Mouse (Mus musculus) limb, embryonic 11.5 days (tissue): ENCODE measurements at regions not wholly inside any gene's neighbourhood (a gene's known extent, or its start where the extent isn't known, plus 50 kb on each side); places are given as distances from the start of the nearest gene placed in this dataset.

Experiments used
- ATAC-seq: fragments of 200-750 bp; cut with Nextera tagmentation; 2 replicates; pipeline ENCODE4 v1.8.0; 2017; ENCODE audit warnings: low read depth; ENCODE audit not compliant: insufficient number of reproducible peaks, low FRiP score, low TSS enrichment
- DNase-seq: peaks from one replicate; pipeline ENCODE4 v3.0.0-alpha.2; 2015; ENCODE audit warnings: low spot score
- H3K27ac ChIP-seq: fragments of 300-500 bp; sonication (generic); replicated peaks from 2 replicates; pipeline ENCODE4 v1.5.1; 2014; ENCODE audit warnings: low read depth, mild to moderate bottlenecking, low read length
- H3K27me3 ChIP-seq: fragments of 300-500 bp; sonication (generic); 2 replicates; pipeline ENCODE4 v1.6.1; 2014; ENCODE audit warnings: mild to moderate bottlenecking, low read length, mixed read lengths; ENCODE audit not compliant: control insufficient read depth, insufficient read depth
- H3K36me3 ChIP-seq: fragments of 300-500 bp; sonication (generic); 2 replicates; pipeline ENCODE4 v1.6.1; 2014; ENCODE audit warnings: mild to moderate bottlenecking, low read length, moderate library complexity, mixed read lengths; ENCODE audit not compliant: control insufficient read depth, insufficient read depth
- H3K4me1 ChIP-seq: fragments of 300-500 bp; sonication (generic); 2 replicates; pipeline ENCODE4 v1.6.1; 2014; ENCODE audit warnings: low read length, mixed read lengths; ENCODE audit not compliant: control insufficient read depth, insufficient read depth
- H3K4me2 ChIP-seq: fragments of 300-500 bp; sonication (generic); 2 replicates; pipeline ENCODE4 v1.6.1; 2014; ENCODE audit warnings: low read depth, mild to moderate bottlenecking, moderate library complexity; ENCODE audit not compliant: severe bottlenecking
- H3K4me3 ChIP-seq: fragments of 300-500 bp; sonication (generic); 2 replicates; pipeline ENCODE4 v1.5.1; 2014; ENCODE audit warnings: low read depth, low read length
- H3K9ac ChIP-seq: fragments of 300-500 bp; sonication (generic); 2 replicates; pipeline ENCODE4 v1.6.1; 2014; ENCODE audit warnings: mild to moderate bottlenecking, low read length
- H3K9me3 ChIP-seq: fragments of 300-500 bp; sonication (generic); 2 replicates; pipeline ENCODE4 v1.6.1; 2016; ENCODE audit warnings: low read length; ENCODE audit not compliant: control insufficient read depth
- WGBS: fragments of 180-500 bp; shearing (Covaris S2); extraction: QIAGEN DNeasy Blood & Tissue Kit; methylation state at CpG from one replicate; pipeline ENCODE4 v1.1.7; 2014; 5-methylcytosine and 5-hydroxymethylcytosine counted together

GRCm38 (mm10) chr12:28975249-28975648 lies 223.6 kb downstream of the Eipr1 start:
- WGBS = 92% methylated on average over 5 of the region's 5 CpGs
- ATAC-seq = no peak
- H3K27me3 ChIP-seq = no peaks in the 10 kb centered on the region
- no peak overlapping the region for H3K27ac ChIP-seq
- no peak overlapping the region for H3K4me3 ChIP-seq
- no peak for DNase-seq
- no peaks in the 10 kb centered on the region for H3K36me3 ChIP-seq
- no peaks in the 10 kb centered on the region for H3K9me3 ChIP-seq
- H3K9ac ChIP-seq = no peak overlapping the region
- H3K4me2 ChIP-seq = no peak overlapping the region
- H3K4me1 ChIP-seq = no peaks in the 10 kb centered on the region

- Histone ChIP-seq H3K9me3 (no peaks in the 10 kb centered on the region), H3K4me1 (no peaks in the 10 kb centered on the region), H3K9ac (no peak overlapping the region), H3K4me2 (no peak overlapping the region), H3K27me3 (no peaks in the 10 kb centered on the region), H3K36me3 (no peaks in the 10 kb centered on the region), H3K4me3 (no peak overlapping the region), H3K27ac (no peak overlapping the region)
- ATAC-seq = no peak
- WGBS = 78% methylated on average over 7 of the region's 7 CpGs
- DNase-seq = no peak
Measured at GRCm38 (mm10) chr12:28979679-28980078, 228.1 kb downstream of the Eipr1 start.

GRCm38 (mm10) chr12:28986214-28986613 lies 234.6 kb downstream of the Eipr1 start:
- Histone ChIP-seq H3K27ac (no peak overlapping the region), H3K4me1 (no peaks in the 10 kb centered on the region), H3K27me3 (no peaks in the 10 kb centered on the region), H3K4me3 (no peak overlapping the region), H3K36me3 (no peaks in the 10 kb centered on the region), H3K4me2 (no peak overlapping the region), H3K9ac (no peak overlapping the region), H3K9me3 (no peaks in the 10 kb centered on the region)
- no peak for ATAC-seq
- 82% methylated on average over 7 of the region's 7 CpGs for WGBS
- DNase-seq = no peak

- Histone ChIP-seq H3K36me3 (no peaks in the 10 kb centered on the region), H3K9me3 (no peaks in the 10 kb centered on the region), H3K27ac (no peak overlapping the region), H3K27me3 (no peaks in the 10 kb centered on the region), H3K4me1 (peaks cover 3% of the 10 kb centered on the region; the same call in 1 of the 2 replicates), H3K4me3 (no peak overlapping the region), H3K4me2 (no peak overlapping the region), H3K9ac (no peak overlapping the region)
- DNase-seq (peak; percentile 33), ATAC-seq (no peak; the same call in 1 of the 2 replicates)
- 37% methylated on average over 15 of the region's 15 CpGs for WGBS
Measured at GRCm38 (mm10) chr12:28997474-28998192, 246.0 kb downstream of the Eipr1 start.

GRCm38 (mm10) chr12:28999963-29000451 lies 248.4 kb downstream of the Eipr1 start:
- no peak overlapping the region for H3K4me3 ChIP-seq
- WGBS = 29% methylated on average over 6 of the region's 6 CpGs

GRCm38 (mm10) chr12:29004504-29004903 lies 252.9 kb downstream of the Eipr1 start:
- no peak overlapping the region for H3K9ac ChIP-seq
- ATAC-seq (no peak), DNase-seq (no peak)
- H3K36me3 ChIP-seq = no peaks in the 10 kb centered on the region
- H3K4me3 ChIP-seq = no peak overlapping the region
- H3K27me3 ChIP-seq = no peaks in the 10 kb centered on the region
- no peaks in the 10 kb centered on the region for H3K9me3 ChIP-seq
- 90% methylated on average over 13 of the region's 13 CpGs for WGBS
- H3K4me1 ChIP-seq = no peaks in the 10 kb centered on the region
- H3K4me2 ChIP-seq = no peak overlapping the region
- H3K27ac ChIP-seq = no peak overlapping the region

More at GRCm38 (mm10) chr12:28999963-29000451, 248.4 kb downstream of the Eipr1 start:
- H3K9ac ChIP-seq = no peak overlapping the region
- no peaks in the 10 kb centered on the region for H3K36me3 ChIP-seq
- no peak overlapping the region for H3K27ac ChIP-seq
- ATAC-seq = no peak
- H3K27me3 ChIP-seq = no peaks in the 10 kb centered on the region
- H3K9me3 ChIP-seq = no peaks in the 10 kb centered on the region
- DNase-seq = peak; percentile 47
- H3K4me1 ChIP-seq = peaks cover 3% of the 10 kb centered on the region; the same call in 1 of the 2 replicates
- no peak overlapping the region for H3K4me2 ChIP-seq

- Histone ChIP-seq H3K27ac (no peak overlapping the region), H3K4me3 (no peak overlapping the region), H3K9me3 (no peaks in the 10 kb centered on the region), H3K9ac (no peak overlapping the region), H3K4me1 (no peaks in the 10 kb centered on the region; the same call in 1 of the 2 replicates), H3K27me3 (no peaks in the 10 kb centered on the region), H3K36me3 (no peaks in the 10 kb centered on the region), H3K4me2 (no peak overlapping the region)
- ATAC-seq = no peak
- DNase-seq = no peak
- 85% methylated on average over 9 of the region's 9 CpGs for WGBS
Measured at GRCm38 (mm10) chr12:29014601-29015000, 263.0 kb downstream of the Eipr1 start.

GRCm38 (mm10) chr12:29015200-29015862 lies 263.7 kb downstream of the Eipr1 start:
- no peaks in the 10 kb centered on the region for H3K9me3 ChIP-seq
- no peaks in the 10 kb centered on the region for H3K27me3 ChIP-seq
- no peak overlapping the region for H3K4me3 ChIP-seq
- DNase-seq (peak; percentile 37), ATAC-seq (no peak)
- no peak overlapping the region for H3K9ac ChIP-seq
- no peaks in the 10 kb centered on the region for H3K36me3 ChIP-seq
- no peaks in the 10 kb centered on the region; the same call in 1 of the 2 replicates for H3K4me1 ChIP-seq
- H3K4me2 ChIP-seq = no peak overlapping the region
- WGBS = 25% methylated on average over 10 of the region's 10 CpGs
- H3K27ac ChIP-seq = no peak overlapping the region
